Mouse (Mus musculus) brain, embryonic 14.5 days (tissue): ENCODE measurements around the gene Hint1. TPM values are rescaled to one million over a fixed set of nuclear protein-coding genes. Genes with fewer than 3 reads are reported as not detected.

Experiments used
- DNase-seq: peaks from one replicate; pipeline ENCODE4 v3.0.0-alpha.2; 2011; ENCODE audit warnings: low read depth
- CTCF ChIP-seq: fragments of 200-500 bp; IDR thresholded peaks from 2 replicates; pipeline ENCODE4 v1.5.1; 2012; ENCODE audit warnings: inconsistent platforms, mild to moderate bottlenecking, moderate library complexity, borderline replicate concordance; ENCODE audit not compliant: insufficient read depth, insufficient read length; ENCODE audit errors: extremely low read depth
- POLR2A ChIP-seq: fragments of 200-500 bp; IDR thresholded peaks from 2 replicates; pipeline ENCODE4 v1.6.1; 2012; ENCODE audit warnings: mild to moderate bottlenecking, inconsistent platforms, borderline replicate concordance; ENCODE audit not compliant: poor library complexity, insufficient read depth, insufficient read length, severe bottlenecking; ENCODE audit errors: extremely low read depth
- polyA plus RNA-seq: library from polyadenylated mRNA; depleted of rRNA; stranded (reverse); fragments of >200 nt; gene quantifications from 2 replicates; pipeline ENCODE4 v1.2.3, GENCODE M21; 2012

The Hint1 gene
- polyA plus RNA-seq, 1 experiment: 711 TPM

DNA sequence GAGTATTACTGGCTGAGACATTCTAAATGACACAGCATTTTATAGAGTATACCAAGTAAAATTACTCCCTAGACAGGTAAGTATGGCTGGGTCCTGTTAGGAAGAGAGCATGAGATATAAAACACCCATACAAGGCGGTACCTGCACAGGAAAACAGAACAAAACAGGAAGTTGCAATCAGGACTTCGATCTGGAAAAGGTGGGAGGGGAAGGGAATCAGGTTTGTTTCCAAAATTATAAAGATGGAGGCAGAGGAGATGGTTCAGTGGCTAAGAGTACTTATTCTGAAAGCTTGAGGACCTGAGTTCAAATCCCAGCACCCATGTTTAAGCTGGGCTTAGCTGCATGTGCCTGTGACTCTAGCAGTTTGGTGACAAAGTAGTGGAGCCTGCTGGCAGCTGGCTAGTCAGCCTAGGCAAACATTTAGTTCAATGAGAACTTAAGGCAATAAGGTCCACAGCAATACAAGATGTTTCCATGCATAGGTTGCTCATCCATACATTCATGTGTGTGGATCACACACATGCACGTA lies 1.8 kb downstream of the Hint1 start:
- TF ChIP-seq POLR2A (no peak), CTCF (no peak)

DNA sequence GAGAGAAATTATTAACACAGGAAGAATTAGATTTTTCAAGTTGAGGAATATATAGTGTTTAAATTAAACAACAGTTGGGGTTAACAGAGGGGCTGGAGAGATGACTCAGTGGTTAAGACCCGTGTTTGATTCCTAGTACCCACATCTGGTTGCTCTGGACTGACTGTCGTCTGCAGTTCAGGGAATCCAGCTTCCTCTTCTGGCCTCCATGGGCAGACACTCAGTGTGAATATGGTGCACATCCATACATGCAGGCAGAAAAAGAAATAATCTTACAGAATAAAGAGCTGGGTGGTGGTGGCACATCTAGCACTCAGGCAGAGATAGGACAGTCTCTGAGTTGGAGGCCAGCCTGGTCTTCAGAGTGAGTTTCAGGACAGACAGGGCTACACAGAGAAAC lies 2.3 kb downstream of the Hint1 start:
- TF ChIP-seq CTCF (no peak), POLR2A (no peak)
- no peak for DNase-seq

More for the DNA sequence above, 1.8 kb downstream of the Hint1 start:
- DNase-seq: no peak

DNA sequence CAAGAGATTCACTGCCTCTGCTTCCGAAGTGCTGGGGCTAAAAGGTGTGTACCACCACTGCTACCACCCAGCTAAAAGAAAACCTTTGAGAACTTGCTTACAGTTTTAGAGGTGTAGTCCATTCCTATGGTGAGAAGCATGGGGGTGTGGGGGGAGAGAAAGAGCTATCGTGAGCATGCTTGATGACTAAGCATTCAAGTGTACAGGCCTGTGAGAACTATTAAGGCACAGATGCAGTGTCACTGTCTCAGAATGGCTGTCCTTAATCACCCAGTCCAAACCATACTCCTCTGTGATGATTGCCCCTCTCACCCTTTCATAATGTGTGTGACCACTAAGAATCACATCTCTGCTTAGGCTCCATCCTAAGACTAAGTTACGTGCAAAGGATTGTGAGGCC lies 3.1 kb downstream of the Hint1 start:
- TF ChIP-seq CTCF (no peak), POLR2A (no peak)
- no peak for DNase-seq

DNA sequence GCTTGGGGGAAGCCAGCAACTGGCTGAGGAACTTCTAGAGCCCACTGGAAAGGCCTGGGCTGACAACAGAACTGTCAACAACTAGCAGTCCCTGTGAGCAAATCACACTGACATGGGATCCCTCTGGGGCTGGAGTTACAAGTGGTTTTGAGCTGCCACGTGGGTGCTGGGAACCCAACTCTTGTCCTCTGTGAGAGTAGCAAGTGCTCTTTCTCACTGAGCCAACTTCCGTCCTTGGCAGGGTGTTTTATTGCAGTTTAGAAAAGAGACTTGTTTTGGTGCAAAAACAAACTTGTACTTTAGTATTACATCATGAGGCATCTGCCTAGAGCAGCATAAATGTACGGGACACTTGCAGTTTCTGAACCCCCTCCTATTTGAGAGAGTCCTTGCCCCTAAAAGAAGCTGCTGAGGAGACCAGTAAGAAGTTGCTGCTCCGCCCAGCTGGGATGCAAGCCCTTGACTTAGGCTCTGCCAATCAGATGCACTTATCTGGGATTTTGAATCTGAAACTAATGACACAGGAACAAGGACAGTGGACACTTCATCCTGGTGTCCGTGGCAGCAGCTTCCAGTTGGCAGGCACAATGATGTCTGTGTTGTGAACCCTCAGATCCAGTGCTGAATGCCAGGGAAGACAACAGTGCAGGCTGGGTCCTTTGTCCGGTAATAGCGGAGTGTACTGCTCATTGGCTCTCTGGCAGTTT lies 5.8 kb downstream of the Hint1 start:
- peak; percentile 39 for DNase-seq
- no peak for TF ChIP-seq CTCF
- TF ChIP-seq POLR2A: no peak

DNA sequence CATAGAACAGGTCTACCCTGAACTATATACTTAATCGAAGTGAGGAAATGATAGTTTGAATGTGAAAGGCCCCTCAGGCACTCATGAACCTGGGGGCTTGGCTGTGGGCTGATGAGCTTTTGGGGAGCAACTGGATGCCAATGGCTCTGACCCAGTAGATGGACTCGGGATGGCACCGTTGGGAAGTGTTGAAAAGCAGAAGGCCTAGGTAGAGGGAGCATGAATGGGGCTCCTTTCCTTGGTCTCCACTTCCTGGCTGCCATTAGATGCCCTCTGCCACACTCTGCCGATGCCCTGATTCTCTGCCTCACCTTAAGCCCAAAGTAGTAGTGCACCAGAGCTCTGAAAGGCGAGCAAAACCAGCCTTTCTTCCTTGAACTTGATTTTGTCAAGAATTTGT lies 9.8 kb downstream of the Hint1 start:
- TF ChIP-seq POLR2A: no peak
- TF ChIP-seq CTCF: no peak
- DNase-seq: no peak

DNA sequence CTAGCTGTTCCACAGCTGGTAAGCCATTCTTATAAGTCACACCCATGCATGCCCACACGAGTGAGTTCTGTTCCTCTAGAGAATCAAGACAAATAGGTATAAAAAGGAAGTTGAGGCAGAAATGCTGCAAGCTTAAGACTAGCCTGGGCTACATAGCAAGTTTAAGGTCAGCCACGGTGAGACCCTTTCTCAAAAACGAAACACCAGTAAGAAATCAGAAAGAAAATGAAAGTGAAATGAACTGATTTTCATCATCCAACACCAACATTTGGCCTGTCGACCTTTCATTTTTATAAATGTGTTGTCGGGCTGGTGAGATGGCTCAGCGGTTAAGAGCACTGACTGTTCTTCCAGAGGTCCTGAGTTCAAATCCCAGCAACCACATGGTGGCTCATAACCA lies 12.7 kb downstream of the Hint1 start:
- no peak for TF ChIP-seq POLR2A
- no peak for TF ChIP-seq CTCF
- DNase-seq: no peak

DNA sequence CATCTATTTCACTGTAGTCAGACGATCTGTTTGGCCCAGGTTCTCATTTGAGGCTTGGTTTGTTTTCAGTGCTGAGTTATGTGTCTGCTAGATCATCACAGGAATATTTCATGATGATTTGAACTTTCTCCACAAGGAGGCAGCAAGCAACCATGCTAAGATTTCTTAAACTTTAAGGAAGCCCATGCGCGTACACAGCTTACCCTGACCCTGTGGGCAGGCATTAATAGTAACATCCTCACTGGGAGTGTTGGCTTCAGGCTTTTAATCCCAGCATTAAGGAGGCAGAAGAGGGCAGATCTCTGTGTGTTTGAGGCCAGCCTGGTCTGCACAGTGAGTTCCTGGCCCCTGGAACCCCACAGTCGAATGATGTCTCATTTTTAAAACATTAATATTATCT lies 13.3 kb downstream of the Hint1 start:
- no peak for TF ChIP-seq POLR2A
- TF ChIP-seq CTCF: peak; percentile 58; the same call in 1 of the 2 replicates

DNA sequence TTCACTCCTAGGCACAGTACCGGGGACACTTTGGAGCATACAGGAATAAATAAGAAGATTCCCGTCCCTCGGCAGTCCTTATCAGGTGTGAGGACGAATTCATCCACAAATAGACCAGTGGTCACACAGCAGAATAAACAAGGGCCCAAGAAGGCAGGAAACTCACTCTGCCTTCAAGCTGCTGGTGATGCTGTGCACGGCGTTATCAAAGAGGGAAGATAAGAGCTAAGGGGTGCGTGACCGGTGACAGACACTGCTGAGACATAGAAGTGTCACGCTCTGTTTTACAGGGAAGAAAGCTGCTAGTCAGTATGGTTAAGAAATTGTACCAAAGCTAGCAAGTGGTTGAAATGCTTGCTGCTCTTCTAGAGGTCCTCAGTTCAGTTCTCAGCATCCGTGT lies 13.7 kb downstream of the Hint1 start:
- no peak for TF ChIP-seq POLR2A
- TF ChIP-seq CTCF: no peak
- DNase-seq: no peak

More for the DNA sequence above, 13.3 kb downstream of the Hint1 start:
- peak; percentile 80 for DNase-seq

DNA sequence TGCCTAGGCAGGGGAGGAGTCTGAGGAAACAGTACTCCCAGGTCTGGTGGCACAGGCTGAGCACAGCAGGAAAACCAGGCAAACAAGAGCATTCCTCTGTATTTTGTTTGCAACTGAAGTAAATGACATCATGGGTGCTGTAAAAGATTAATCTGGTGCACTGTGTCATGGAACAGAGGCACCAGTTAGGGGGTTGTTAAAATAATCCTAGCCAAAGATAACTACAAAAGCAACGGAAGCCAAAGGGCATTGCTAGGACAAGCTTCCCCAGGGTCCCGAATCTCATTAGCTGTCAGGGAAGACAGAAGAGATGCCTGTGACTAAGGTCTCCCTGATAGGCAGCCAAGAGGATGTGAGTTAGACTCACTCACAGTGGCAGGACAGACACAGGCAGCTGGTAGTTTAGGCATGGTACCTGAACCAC lies 14.9 kb downstream of the Hint1 start:
- TF ChIP-seq CTCF: no peak
- TF ChIP-seq POLR2A: no peak
- peak; percentile 43 for DNase-seq

DNA sequence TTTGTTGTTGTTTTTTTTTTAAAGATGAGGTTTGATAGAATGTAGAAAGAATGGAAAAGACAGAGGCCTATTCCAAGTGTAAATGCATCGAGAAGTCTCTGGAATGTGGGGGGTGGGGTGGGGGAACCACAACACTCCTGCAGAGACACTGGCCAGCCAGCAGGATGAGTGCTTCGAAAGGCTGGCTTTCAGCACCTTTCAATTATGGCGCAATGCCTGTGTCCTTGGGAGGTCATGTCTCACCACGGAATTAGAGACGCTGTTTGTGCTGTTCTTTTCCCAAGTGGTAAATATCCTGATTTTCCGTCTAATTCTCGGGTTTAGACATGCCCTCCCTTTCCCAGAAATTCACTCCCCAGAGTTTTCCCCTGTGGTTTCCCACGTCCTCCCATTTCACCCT lies 16.5 kb downstream of the Hint1 start:
- DNase-seq: no peak
- TF ChIP-seq POLR2A (no peak), CTCF (no peak)

DNA sequence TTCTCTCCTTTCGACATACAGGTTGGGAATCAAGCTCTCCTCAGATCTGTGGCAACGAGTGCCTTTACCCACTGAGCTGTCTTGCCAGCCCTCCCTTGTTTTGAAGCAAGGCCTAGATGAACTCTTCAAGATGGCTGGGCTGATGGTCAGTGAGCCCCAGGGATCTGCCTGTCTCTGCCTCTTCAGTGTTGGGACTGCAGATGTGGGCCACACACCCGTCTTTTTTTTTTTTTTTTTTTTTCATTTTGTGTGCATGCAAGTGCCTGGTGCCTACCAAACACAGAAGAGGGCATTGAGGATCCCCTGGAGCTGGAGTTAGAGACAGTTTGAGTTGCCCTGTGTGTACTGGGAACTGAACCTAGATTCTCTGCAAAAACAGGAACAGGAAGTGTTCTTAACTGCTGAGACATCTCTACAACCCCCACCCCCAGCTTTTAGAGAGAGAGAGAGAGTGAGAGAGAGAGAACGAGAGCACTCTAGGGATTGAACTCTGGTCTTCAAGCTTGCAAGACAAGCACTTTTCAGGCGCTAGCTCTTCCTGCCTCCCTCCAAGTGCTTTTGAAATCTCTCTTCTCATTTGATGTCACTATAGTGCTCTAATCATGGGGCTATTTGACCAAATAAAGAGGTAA lies 18.1 kb downstream of the Hint1 start:
- DNase-seq: no peak
- no peak for TF ChIP-seq POLR2A

DNA sequence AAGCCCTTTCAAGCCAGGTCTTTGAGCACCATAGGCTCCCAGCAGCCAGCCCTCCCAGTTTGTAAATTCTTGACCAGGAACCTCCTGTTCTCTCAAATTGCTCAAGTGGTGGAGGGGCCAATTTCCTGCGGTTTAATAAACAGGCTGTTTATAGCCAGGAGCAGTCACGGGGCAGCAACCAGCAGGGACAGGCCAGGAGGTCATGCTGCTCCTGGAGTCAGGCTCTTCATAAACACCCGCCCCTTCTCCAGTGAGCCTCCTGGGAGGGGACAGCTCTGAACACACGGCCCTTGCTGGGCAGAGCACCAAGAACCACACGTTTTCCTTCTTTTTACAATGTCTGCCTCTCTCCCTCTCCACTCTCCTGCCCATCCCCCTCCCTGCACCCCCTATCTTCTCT lies 18.8 kb downstream of the Hint1 start:
- TF ChIP-seq POLR2A (no peak), CTCF (no peak)
- peak; percentile 27 for DNase-seq
